Mouse (Mus musculus) stomach, postnatal 0 days (tissue): Measurements from ENCODE around the gene Pcnt. TPM values are rescaled to one million over a fixed set of nuclear protein-coding genes. Genes with fewer than 3 reads are reported as not detected.

ENCODE experiments used
- ATAC-seq: fragments of 200-750 bp; cut with Nextera tagmentation; 2 replicates; pipeline ENCODE4 v1.8.0; 2017; ENCODE audit not compliant: low FRiP score, low TSS enrichment
- DNase-seq: peaks from one replicate; pipeline ENCODE4 v3.0.0-alpha.2; 2016; ENCODE audit warnings: low spot score
- H3K27ac ChIP-seq: fragments of 300-500 bp; sonication (generic); replicated peaks from 2 replicates; pipeline ENCODE4 v1.5.1; 2014; ENCODE audit warnings: mild to moderate bottlenecking, control low read depth
- H3K27me3 ChIP-seq: fragments of 300-500 bp; sonication (generic); 2 replicates; pipeline ENCODE4 v1.6.1; 2014; ENCODE audit warnings: low read length; ENCODE audit not compliant: control insufficient read depth, insufficient read depth
- H3K36me3 ChIP-seq: fragments of 300-500 bp; sonication (generic); 2 replicates; pipeline ENCODE4 v1.6.1; 2014; ENCODE audit warnings: low read length, mixed read lengths; ENCODE audit not compliant: control insufficient read depth, insufficient read depth
- H3K4me1 ChIP-seq: fragments of 300-500 bp; sonication (generic); replicated peaks from 2 replicates; pipeline ENCODE4 v1.6.1; 2014; ENCODE audit warnings: antibody characterized with exemption; ENCODE audit not compliant: control insufficient read depth, insufficient read depth
- H3K4me2 ChIP-seq: fragments of 300-500 bp; sonication (generic); replicated peaks from 2 replicates; pipeline ENCODE4 v1.6.1; 2014; ENCODE audit warnings: low read depth, mild to moderate bottlenecking, control low read depth, moderate library complexity
- H3K4me3 ChIP-seq: fragments of 300-500 bp; sonication (generic); 2 replicates; pipeline ENCODE4 v1.5.1; 2014; ENCODE audit warnings: low read depth, low read length, control low read depth
- H3K9ac ChIP-seq: fragments of 300-500 bp; sonication (generic); 2 replicates; pipeline ENCODE4 v1.6.1; 2014; ENCODE audit warnings: mild to moderate bottlenecking, low read length, control low read depth, mixed read lengths
- H3K9me3 ChIP-seq: fragments of 300-500 bp; sonication (generic); 2 replicates; pipeline ENCODE4 v1.6.1; 2016; ENCODE audit warnings: low read length; ENCODE audit not compliant: control insufficient read depth
- CTCF ChIP-seq: IDR thresholded peaks from 2 replicates; pipeline ENCODE4 v1.5.1; 2016; ENCODE audit warnings: antibody characterized with exemption, low read depth, mild to moderate bottlenecking, moderate library complexity
- EP300 ChIP-seq: optimal IDR thresholded peaks from 2 replicates; pipeline ENCODE3; 2016; ENCODE audit warnings: antibody characterized with exemption
- WGBS: fragments of 180-500 bp; shearing (Covaris S2); extraction: QIAGEN DNeasy Blood & Tissue Kit; methylation state at CpG from one replicate; pipeline ENCODE4 v1.1.7; 2014; 5-methylcytosine and 5-hydroxymethylcytosine counted together
- polyA plus RNA-seq: library from polyadenylated mRNA; unstranded; fragments of >200 nt; fragmentation: Nextera tagmentation; extraction: Ambion mirVana; gene quantifications from 2 replicates; pipeline ENCODE4 v1.2.1, GENCODE M21; 2015

Gene Pcnt
- polyA plus RNA-seq, 1 experiment from 2014 or later, result 5.1 TPM

GRCm38 (mm10) chr10:76391166-76391565 is 51.4 kb downstream of the Pcnt start:
- no peak overlapping the region for H3K9ac ChIP-seq
- H3K4me3 ChIP-seq, result no peak overlapping the region
- H3K36me3 ChIP-seq, result peaks cover 34% of the 10 kb centered on the region
- 94% methylated on average over 9 of the region's 9 CpGs for WGBS
- no peaks in the 10 kb centered on the region for H3K9me3 ChIP-seq
- H3K4me1 ChIP-seq, result no peaks in the 10 kb centered on the region
- DNase-seq (no peak), ATAC-seq (no peak)
- no peak overlapping the region for H3K27ac ChIP-seq
- H3K4me2 ChIP-seq, result no peak overlapping the region
- no peaks in the 10 kb centered on the region for H3K27me3 ChIP-seq
- no peak for TF ChIP-seq EP300
- TF ChIP-seq CTCF, result no peak

- no peak for ATAC-seq
- no peak overlapping the region for H3K4me2 ChIP-seq
- H3K4me3 ChIP-seq, result no peak overlapping the region
- no peak for DNase-seq
- H3K27ac ChIP-seq, result no peak overlapping the region
- H3K9ac ChIP-seq, result no peak overlapping the region
- no peaks in the 10 kb centered on the region for H3K9me3 ChIP-seq
- peaks cover 17% of the 10 kb centered on the region for H3K36me3 ChIP-seq
- no peaks in the 10 kb centered on the region for H3K4me1 ChIP-seq
- 95% methylated on average over 18 of the region's 18 CpGs for whole genome bisulfite sequencing
- H3K27me3 ChIP-seq, result no peaks in the 10 kb centered on the region
- TF ChIP-seq EP300 (no peak), CTCF (no peak)
These were observed 67.6 kb downstream of the Pcnt start for GRCm38 (mm10) chr10:76374981-76375380.

GRCm38 (mm10) chr10:76371736-76372135 is 70.8 kb downstream of the Pcnt start:
- Histone ChIP-seq H3K4me1 (no peaks in the 10 kb centered on the region), H3K27me3 (no peaks in the 10 kb centered on the region), H3K4me2 (no peak overlapping the region), H3K4me3 (no peak overlapping the region), H3K9ac (no peak overlapping the region), H3K36me3 (peaks cover 23% of the 10 kb centered on the region), H3K27ac (no peak overlapping the region), H3K9me3 (no peaks in the 10 kb centered on the region)
- TF ChIP-seq CTCF (no peak), EP300 (no peak)
- DNase-seq (no peak), ATAC-seq (no peak)
- WGBS, result 81% methylated on average over 3 of the region's 3 CpGs

GRCm38 (mm10) chr10:76368766-76369165 is 73.8 kb downstream of the Pcnt start:
- Histone ChIP-seq H3K36me3 (peaks cover 15% of the 10 kb centered on the region), H3K4me2 (no peak overlapping the region), H3K27ac (no peak overlapping the region), H3K9me3 (no peaks in the 10 kb centered on the region), H3K9ac (no peak overlapping the region), H3K4me1 (no peaks in the 10 kb centered on the region), H3K27me3 (no peaks in the 10 kb centered on the region), H3K4me3 (no peak overlapping the region)
- WGBS, result 91% methylated on average over 13 of the region's 13 CpGs
- ATAC-seq (no peak), DNase-seq (no peak)
- TF ChIP-seq CTCF (no peak), EP300 (no peak)

- no peak overlapping the region for H3K4me3 ChIP-seq
- H3K4me1 ChIP-seq, result no peaks in the 10 kb centered on the region
- no peak for ATAC-seq
- no peak for DNase-seq
- H3K27me3 ChIP-seq, result no peaks in the 10 kb centered on the region
- no peak overlapping the region for H3K27ac ChIP-seq
- no peak overlapping the region for H3K9ac ChIP-seq
- peaks cover 3% of the 10 kb centered on the region; the same call in 1 of the 2 replicates for H3K36me3 ChIP-seq
- H3K4me2 ChIP-seq, result no peak overlapping the region
- TF ChIP-seq CTCF (no peak), EP300 (no peak)
- no peaks in the 10 kb centered on the region for H3K9me3 ChIP-seq
- 73% methylated on average over 3 of the region's 3 CpGs for WGBS
These were observed 79.4 kb downstream of the Pcnt start for GRCm38 (mm10) chr10:76363233-76363632.

GRCm38 (mm10) chr10:76358468-76358867 is 84.1 kb downstream of the Pcnt start:
- Histone ChIP-seq H3K27ac (no peak overlapping the region), H3K4me1 (no peaks in the 10 kb centered on the region), H3K9ac (no peak overlapping the region), H3K4me3 (no peak overlapping the region), H3K36me3 (peaks cover 15% of the 10 kb centered on the region), H3K27me3 (no peaks in the 10 kb centered on the region), H3K4me2 (no peak overlapping the region), H3K9me3 (no peaks in the 10 kb centered on the region)
- 51% methylated on average over 5 of the region's 5 CpGs for WGBS
- no peak for TF ChIP-seq CTCF
- TF ChIP-seq EP300, result no peak
- DNase-seq, result peak; percentile 31
- no peak for ATAC-seq
